Mouse (Mus musculus): ENCODE measurements around the gene Sned1. TPM values are rescaled to one million over a fixed set of nuclear protein-coding genes. Genes with fewer than 3 reads are reported as not detected.
A peak's percentile ranks its signal among the peaks of the same experiment; 100 is the strongest.

Sned1 gene
- polyA plus RNA-seq, 1 experiment = 35.2 TPM

DNA sequence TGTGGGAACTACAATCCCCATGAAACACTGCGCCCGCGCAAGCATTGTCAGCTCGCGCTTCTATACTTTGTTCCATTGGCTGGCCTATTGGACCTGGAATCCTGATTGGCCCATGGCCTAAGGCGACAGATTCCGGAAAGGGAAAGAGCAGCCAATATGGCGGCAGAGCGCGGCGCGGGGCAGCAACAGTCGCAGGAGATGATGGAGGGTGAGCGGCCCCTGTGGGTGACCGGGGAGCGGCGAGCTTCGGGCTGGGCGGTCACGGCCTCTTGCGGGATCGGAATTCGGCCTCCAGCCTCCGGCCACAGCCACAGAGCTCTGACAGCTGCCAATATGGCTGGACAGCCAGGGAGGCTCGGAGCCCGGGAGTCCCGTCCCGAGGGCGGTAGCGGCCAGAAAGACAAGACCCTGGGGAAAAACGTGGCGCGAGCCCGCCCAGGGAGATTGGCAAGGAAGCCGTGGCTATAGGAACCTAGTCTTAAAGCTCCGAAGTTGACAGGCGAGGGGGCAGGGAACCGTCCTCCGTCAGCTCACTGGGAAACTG lies 107.9 kb downstream of the Sned1 start:
- Histone ChIP-seq H3K4me3 (ENCODE audit: insufficient read depth, low read length) (peak overlapping the region; percentile 93), H3K4me1 (ENCODE audit: control insufficient read depth, insufficient read depth, low read length) (peaks cover 3% of the 10 kb centered on the region; the same call in 1 of the 2 replicates), H3K27ac (ENCODE audit: insufficient read depth, low read length) (no peak overlapping the region)
- TF ChIP-seq CTCF (IDR thresholded peaks at IDR 0.05; ENCODE audit: borderline replicate concordance, insufficient read depth, low read length) (no peak), POLR2A (IDR thresholded peaks at IDR 0.05; ENCODE audit: low read depth, low read length) (peak; percentile 80)

DNA sequence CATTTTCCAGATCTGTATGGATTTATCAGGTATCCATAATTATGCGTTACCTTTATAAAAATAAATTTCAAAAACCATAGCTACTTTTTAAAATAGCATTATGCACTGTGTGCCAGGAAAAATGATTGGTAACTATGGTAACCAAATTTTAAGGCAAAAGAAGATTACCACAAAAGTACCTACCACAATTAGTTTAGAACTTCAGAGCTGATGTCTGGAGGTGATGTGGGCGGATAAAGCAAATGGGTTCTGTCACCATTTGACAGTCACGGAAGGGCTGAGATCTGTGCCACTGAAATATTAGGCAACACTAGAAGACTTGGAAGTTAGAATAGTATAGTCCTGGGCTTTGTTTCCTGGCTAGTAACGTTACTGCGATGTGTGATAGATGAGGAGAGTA lies 111.5 kb downstream of the Sned1 start:
- TF ChIP-seq CTCF (IDR thresholded peaks at IDR 0.05; ENCODE audit: borderline replicate concordance, insufficient read depth, low read length) (no peak), POLR2A (IDR thresholded peaks at IDR 0.05; ENCODE audit: low read depth, low read length) (no peak)
- H3K4me3 ChIP-seq (ENCODE audit: insufficient read depth, low read length) = no peak overlapping the region
- no peak overlapping the region for H3K27ac ChIP-seq (ENCODE audit: insufficient read depth, low read length)
- H3K4me1 ChIP-seq (ENCODE audit: control insufficient read depth, insufficient read depth, low read length) = peaks cover 3% of the 10 kb centered on the region; the same call in 1 of the 2 replicates

DNA sequence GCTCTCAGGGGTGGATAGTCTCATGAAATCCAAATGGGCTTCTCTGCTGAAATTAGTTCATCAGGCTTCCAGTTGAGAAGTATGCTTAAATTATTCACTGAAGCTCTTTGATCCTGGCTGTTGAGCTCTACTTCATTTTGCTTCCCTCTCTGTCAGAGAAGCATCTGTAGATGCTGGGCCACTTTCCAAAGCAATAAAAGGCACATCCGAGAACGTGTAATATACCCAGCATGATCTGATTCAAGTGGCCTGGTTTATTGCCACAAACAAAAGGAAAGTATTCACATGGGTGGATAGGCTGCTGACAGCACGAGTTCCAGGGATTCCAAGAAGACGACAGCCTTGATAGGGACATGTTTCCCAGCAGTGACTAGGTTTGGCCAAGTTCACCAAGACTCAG lies 114.1 kb downstream of the Sned1 start:
- Histone ChIP-seq H3K4me1 (ENCODE audit: control insufficient read depth, insufficient read depth, low read length) (no peaks in the 10 kb centered on the region), H3K27ac (ENCODE audit: insufficient read depth, low read length) (no peak overlapping the region), H3K4me3 (ENCODE audit: insufficient read depth, low read length) (no peak overlapping the region)
- TF ChIP-seq POLR2A (IDR thresholded peaks at IDR 0.05; ENCODE audit: low read depth, low read length) (no peak), CTCF (IDR thresholded peaks at IDR 0.05; ENCODE audit: borderline replicate concordance, insufficient read depth, low read length) (no peak)

Other genes with a start within 250 kb of the Sned1 start
- gene Aqp12, start 229.5 kb upstream of the Sned1 start, polyA plus RNA-seq (2011; ENCODE audit: insufficient read length, low read depth, missing spikeins) = not detected in 2 replicates
- 29.3 and 42.6 TPM in 2 replicates for gene Kif1a, start 133.9 kb upstream of the Sned1 start, polyA plus RNA-seq (2011; ENCODE audit: insufficient read length, low read depth, missing spikeins)
- gene Agxt, start 100.6 kb upstream of the Sned1 start, polyA plus RNA-seq (2011; ENCODE audit: insufficient read length, low read depth, missing spikeins) = not detected in 2 replicates
- gene 2310007B03Rik, start 74.9 kb upstream of the Sned1 start, polyA plus RNA-seq (2011; ENCODE audit: insufficient read length, low read depth, missing spikeins) = not detected in 2 replicates
- 0.20 and 0.32 TPM in 2 replicates for gene Crocc2, start 67.1 kb upstream of the Sned1 start, polyA plus RNA-seq (2011; ENCODE audit: insufficient read length, low read depth, missing spikeins)
- gene Mterf4, start 70.1 kb downstream of the Sned1 start, polyA plus RNA-seq (2011; ENCODE audit: insufficient read length, low read depth, missing spikeins) = 15.9 and 18.0 TPM in 2 replicates
- 46.8 and 49.1 TPM in 2 replicates for gene Ppp1r7, start 107.0 kb downstream of the Sned1 start, polyA plus RNA-seq (2011; ENCODE audit: insufficient read length, low read depth, missing spikeins)
- gene Pask, start 107.6 kb downstream of the Sned1 start, polyA plus RNA-seq (2011; ENCODE audit: insufficient read length, low read depth, missing spikeins) = 7.4 and 11.2 TPM in 2 replicates
- gene Ano7, start 138.1 kb downstream of the Sned1 start, polyA plus RNA-seq (2011; ENCODE audit: insufficient read length, low read depth, missing spikeins) = 0.23 and 0.40 TPM in 2 replicates
- 579 and 643 TPM in 2 replicates for gene Hdlbp, start 243.0 kb downstream of the Sned1 start, polyA plus RNA-seq (2011; ENCODE audit: insufficient read length, low read depth, missing spikeins)